Mouse (Mus musculus) olfactory bulb, adult 2 months (tissue): ENCODE measurements around the gene Nabp2. TPM values are rescaled to one million over a fixed set of nuclear protein-coding genes. Genes with fewer than 3 reads are reported as not detected.

Source experiments
- H3K27ac ChIP-seq: fragments of 200-500 bp; 2 replicates; pipeline ENCODE4 v1.5.1; 2012; ENCODE audit warnings: low read depth, low read length; ENCODE audit not compliant: insufficient read depth
- H3K4me1 ChIP-seq: fragments of 200-500 bp; 2 replicates; pipeline ENCODE4 v1.6.1; 2012; ENCODE audit warnings: low read length; ENCODE audit not compliant: control insufficient read depth, insufficient read depth
- H3K4me3 ChIP-seq: fragments of 200-500 bp; 2 replicates; pipeline ENCODE4 v1.5.1; 2012; ENCODE audit warnings: mild to moderate bottlenecking, low read depth, low read length, moderate library complexity; ENCODE audit not compliant: insufficient read depth
- CTCF ChIP-seq: fragments of 200-500 bp; IDR thresholded peaks from 2 replicates; pipeline ENCODE4 v1.5.1; 2012; ENCODE audit warnings: low read depth, mild to moderate bottlenecking, low read length, moderate library complexity; ENCODE audit not compliant: insufficient read depth
- POLR2A ChIP-seq: fragments of 200-500 bp; IDR thresholded peaks from 2 replicates; pipeline ENCODE4 v1.6.1; 2012; ENCODE audit warnings: mild to moderate bottlenecking, low read depth, low read length, moderate library complexity; ENCODE audit not compliant: insufficient read depth
- WGBS: fragments of 180-500 bp; shearing (Covaris S2); methylation state at CpG from one replicate; pipeline ENCODE4 v1.1.7; 2018; 5-methylcytosine and 5-hydroxymethylcytosine counted together
- polyA plus RNA-seq: library from polyadenylated mRNA; stranded (reverse); fragments of >200 nt; gene quantifications from 2 replicates; pipeline ENCODE4 v1.2.4, GENCODE M21; 2012; ENCODE audit warnings: low replicate concordance; ENCODE audit not compliant: missing spikeins, insufficient read depth, insufficient read length

Gene Nabp2
- polyA plus RNA-seq, 1 experiment = not detected

GRCm38 (mm10) chr10:128400338-128400737 lies 11.0 kb downstream of the Nabp2 start:
- WGBS = 49% methylated on average over 5 of the region's 5 CpGs
- H3K4me3 ChIP-seq = no peak overlapping the region
- H3K27ac ChIP-seq = no peak overlapping the region
- TF ChIP-seq POLR2A (no peak), CTCF (no peak)
- peaks cover 27% of the 10 kb centered on the region for H3K4me1 ChIP-seq

- Histone ChIP-seq H3K27ac (no peak overlapping the region), H3K4me1 (peaks cover 45% of the 10 kb centered on the region), H3K4me3 (no peak overlapping the region)
- 32% methylated on average over 7 of the region's 7 CpGs for WGBS
- no peak for TF ChIP-seq CTCF
- no peak for TF ChIP-seq POLR2A
These were observed 13.8 kb downstream of the Nabp2 start for GRCm38 (mm10) chr10:128397466-128397865.

DNA sequence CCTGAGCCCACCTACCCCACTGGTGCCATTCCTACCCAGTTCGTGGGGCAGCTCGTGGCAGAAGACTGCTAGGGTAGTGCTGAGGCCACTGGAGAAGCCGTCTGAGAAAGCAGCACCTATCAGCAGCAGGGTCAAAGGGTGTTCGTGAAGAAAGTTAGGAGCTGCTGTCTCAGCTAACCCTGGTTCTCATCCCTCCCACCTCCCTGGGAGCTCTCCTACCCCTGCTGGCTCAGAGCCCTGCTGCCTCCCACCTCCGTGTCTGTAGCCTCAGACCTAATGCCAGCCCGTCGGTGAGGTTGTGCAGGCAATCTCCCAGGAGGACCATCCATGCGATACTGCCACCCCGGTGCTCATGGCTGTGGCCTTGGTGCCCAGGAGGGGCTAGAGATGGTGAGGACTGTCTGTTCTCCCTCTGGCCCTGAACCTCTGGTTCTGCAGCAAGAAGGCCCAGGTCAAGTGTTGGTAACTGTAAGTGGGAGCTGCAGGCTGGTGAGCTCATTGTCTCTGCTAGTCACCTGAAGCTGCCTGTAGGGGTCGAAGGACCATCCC lies 14.5 kb downstream of the Nabp2 start:
- TF ChIP-seq POLR2A = no peak
- no peak for TF ChIP-seq CTCF
- peaks cover 47% of the 10 kb centered on the region for H3K4me1 ChIP-seq
- H3K4me3 ChIP-seq = no peak overlapping the region
- no peak overlapping the region for H3K27ac ChIP-seq
- 44% methylated on average over 10 of the region's 10 CpGs for WGBS

DNA sequence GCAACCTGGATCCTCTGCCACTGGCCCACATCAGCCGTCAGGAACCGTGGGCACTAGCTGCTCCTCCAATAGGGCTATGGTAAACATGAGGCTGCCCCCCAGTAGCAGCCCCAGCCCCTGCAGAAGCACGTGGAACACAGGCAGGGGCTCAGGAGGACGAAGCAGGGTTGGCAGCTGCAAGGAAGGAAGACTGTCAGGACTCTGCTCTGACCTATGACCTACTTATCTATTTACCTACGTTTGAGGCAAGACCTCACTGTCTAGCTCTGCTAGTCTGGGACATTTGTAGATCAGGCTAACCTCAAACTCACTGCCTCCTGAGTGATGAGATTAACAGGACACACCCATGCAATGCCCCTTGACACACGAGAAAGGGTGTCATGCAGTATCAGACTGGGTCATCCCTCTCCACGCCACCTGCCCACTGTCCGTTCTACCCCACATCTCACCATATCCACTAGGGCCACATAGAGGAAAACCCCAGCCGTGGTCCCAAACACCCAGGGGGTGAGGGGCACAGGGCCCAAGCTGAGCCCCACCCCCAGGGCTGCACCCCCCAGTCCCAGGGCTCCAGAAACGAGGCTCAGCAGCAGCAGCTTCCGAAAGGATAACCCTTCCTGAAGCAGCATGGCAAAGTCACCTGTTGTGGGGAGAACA lies 15.1 kb downstream of the Nabp2 start:
- Histone ChIP-seq H3K27ac (no peak overlapping the region), H3K4me3 (no peak overlapping the region), H3K4me1 (peaks cover 47% of the 10 kb centered on the region)
- 64% methylated on average over 11 of the region's 11 CpGs for WGBS
- no peak for TF ChIP-seq POLR2A
- no peak for TF ChIP-seq CTCF

DNA sequence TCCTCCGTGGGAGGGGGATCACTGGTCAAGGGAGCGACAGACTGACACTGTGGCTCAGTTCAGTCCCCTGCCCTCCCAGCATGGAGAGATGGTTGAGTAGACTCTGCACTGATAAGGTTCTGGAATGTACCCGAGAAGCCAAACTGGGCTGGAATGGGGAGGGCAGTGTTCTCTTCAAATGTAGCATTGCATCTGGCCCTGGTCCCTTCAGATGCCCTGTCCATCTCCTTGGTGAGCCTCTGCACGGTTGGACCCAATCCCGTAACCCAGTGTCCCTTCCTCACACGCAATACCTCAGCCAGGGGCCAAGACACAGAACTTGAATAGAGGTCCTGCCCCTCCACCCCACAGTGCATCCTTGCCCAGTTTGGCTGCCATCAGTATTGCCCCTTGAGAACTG lies 19.4 kb downstream of the Nabp2 start:
- Histone ChIP-seq H3K27ac (no peak overlapping the region), H3K4me3 (no peak overlapping the region), H3K4me1 (peaks cover 45% of the 10 kb centered on the region)
- WGBS = 72% methylated on average over 6 of the region's 6 CpGs
- TF ChIP-seq CTCF (no peak), POLR2A (no peak)

DNA sequence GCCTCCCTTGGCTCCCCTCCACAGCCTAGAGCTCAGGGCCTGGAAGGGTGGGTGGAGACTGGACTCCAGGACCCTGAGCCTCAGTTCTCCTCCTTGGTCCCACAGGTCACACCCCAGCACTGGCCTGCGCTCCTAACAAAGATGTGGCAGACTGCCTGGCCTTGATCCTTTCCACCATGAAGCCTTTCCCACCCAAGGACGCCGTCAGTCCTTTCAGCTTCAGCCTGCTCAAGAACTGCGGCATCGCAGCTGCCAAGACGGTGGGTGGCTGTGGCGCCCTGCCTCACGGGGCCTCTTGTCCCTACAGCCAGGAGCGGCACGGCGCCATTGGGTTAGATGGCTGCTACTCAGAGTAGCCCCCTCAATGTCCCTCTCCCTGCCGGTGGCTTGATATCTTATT lies 20.9 kb downstream of the Nabp2 start:
- WGBS = 62% methylated on average over 12 of the region's 12 CpGs
- Histone ChIP-seq H3K27ac (no peak overlapping the region), H3K4me3 (no peak overlapping the region), H3K4me1 (peaks cover 31% of the 10 kb centered on the region)
- TF ChIP-seq POLR2A = no peak
- no peak for TF ChIP-seq CTCF

GRCm38 (mm10) chr10:128389570-128389969 lies 21.7 kb downstream of the Nabp2 start:
- Histone ChIP-seq H3K27ac (no peak overlapping the region), H3K4me1 (peaks cover 23% of the 10 kb centered on the region), H3K4me3 (no peak overlapping the region)
- no peak for TF ChIP-seq CTCF
- TF ChIP-seq POLR2A = no peak
- WGBS = 76% methylated on average over 6 of the region's 6 CpGs

DNA sequence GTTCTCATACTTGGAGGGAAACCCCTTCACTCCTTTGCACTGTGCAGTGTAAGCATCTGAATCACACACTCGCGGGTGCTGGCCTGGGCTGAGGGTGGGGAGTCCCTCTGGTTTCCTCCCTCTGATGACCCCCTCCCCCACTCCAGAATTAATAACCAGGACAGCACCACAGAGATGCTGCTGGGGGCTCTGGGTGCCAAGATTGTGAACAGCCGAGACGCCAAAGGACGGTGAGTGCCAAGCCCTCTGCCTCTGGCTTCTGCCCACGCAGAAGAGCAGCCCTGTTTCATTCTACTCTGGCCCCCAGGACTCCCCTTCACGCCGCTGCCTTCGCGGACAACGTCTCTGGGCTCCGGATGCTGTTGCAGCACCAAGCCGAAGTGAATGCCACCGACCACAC lies 22.4 kb downstream of the Nabp2 start:
- no peak overlapping the region for H3K4me3 ChIP-seq
- H3K27ac ChIP-seq = no peak overlapping the region
- TF ChIP-seq CTCF (no peak), POLR2A (no peak)
- peaks cover 17% of the 10 kb centered on the region; the same call in 1 of the 2 replicates for H3K4me1 ChIP-seq
- WGBS = 49% methylated on average over 14 of the region's 14 CpGs

DNA sequence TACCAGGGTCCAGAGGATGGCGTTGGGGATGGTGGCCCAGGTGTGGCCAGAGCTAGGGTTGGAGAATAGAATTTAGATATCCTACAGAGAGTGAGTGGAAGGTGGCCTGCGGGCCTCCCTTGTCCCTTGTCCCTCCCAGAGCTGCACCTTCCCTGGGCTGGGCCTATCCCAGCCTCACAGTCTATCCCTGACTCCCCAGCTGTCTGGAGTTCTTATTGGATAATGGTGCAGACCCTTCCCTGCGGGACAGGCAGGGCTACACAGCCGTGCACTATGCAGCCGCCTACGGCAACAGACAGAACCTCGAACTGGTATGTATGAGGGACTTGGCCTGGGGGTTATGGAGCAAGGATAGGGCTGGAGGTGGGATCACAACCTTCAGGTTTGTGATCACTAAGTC lies 25.4 kb downstream of the Nabp2 start:
- Histone ChIP-seq H3K4me3 (no peak overlapping the region), H3K4me1 (peaks cover 10% of the 10 kb centered on the region), H3K27ac (no peak overlapping the region)
- 89% methylated on average over 7 of the region's 7 CpGs for WGBS
- TF ChIP-seq CTCF = no peak
- no peak for TF ChIP-seq POLR2A
